Mouse (Mus musculus): Measurements from ENCODE around the gene Tmem211. TPM values are rescaled to one million over a fixed set of nuclear protein-coding genes. Genes with fewer than 3 reads are reported as not detected.

The Tmem211 gene
- polyA plus RNA-seq, 1 experiment from 2014 or later, result 0.46 TPM

GRCm38 (mm10) chr5:113190558-113190957, 36.2 kb upstream of the Tmem211 start:
- Histone ChIP-seq H3K4me2 (replicated peaks; ENCODE audit: low read depth) (no peak overlapping the region), H3K27ac (replicated peaks) (no peak overlapping the region), H3K27me3 (ENCODE audit: control insufficient read depth, insufficient read depth, low read length) (no peaks in the 10 kb centered on the region), H3K36me3 (ENCODE audit: control insufficient read depth, insufficient read depth, low read length) (no peaks in the 10 kb centered on the region), H3K9ac (ENCODE audit: low read length) (no peak overlapping the region), H3K4me1 (replicated peaks; ENCODE audit: control insufficient read depth, insufficient read depth) (no peaks in the 10 kb centered on the region), H3K4me3 (ENCODE audit: low read depth, low read length) (no peak overlapping the region), H3K9me3 (ENCODE audit: control insufficient read depth, low read length) (no peaks in the 10 kb centered on the region)
- DNase-seq (ENCODE audit: low spot score) (no peak), ATAC-seq (ENCODE audit: low FRiP score, low TSS enrichment) (no peak)
- 71% methylated on average over 14 of the region's 14 CpGs for WGBS
- TF ChIP-seq EP300 (optimal IDR thresholded peaks at IDR 0.05) (no peak), CTCF (IDR thresholded peaks at IDR 0.05; ENCODE audit: low read depth) (no peak)

GRCm38 (mm10) chr5:113191901-113192300, 34.8 kb upstream of the Tmem211 start:
- Histone ChIP-seq H3K4me1 (replicated peaks; ENCODE audit: control insufficient read depth, insufficient read depth) (no peaks in the 10 kb centered on the region), H3K27me3 (ENCODE audit: control insufficient read depth, insufficient read depth, low read length) (no peaks in the 10 kb centered on the region), H3K4me3 (ENCODE audit: low read depth, low read length) (no peak overlapping the region), H3K9me3 (ENCODE audit: control insufficient read depth, low read length) (no peaks in the 10 kb centered on the region), H3K36me3 (ENCODE audit: control insufficient read depth, insufficient read depth, low read length) (no peaks in the 10 kb centered on the region), H3K4me2 (replicated peaks; ENCODE audit: low read depth) (no peak overlapping the region), H3K9ac (ENCODE audit: low read length) (no peak overlapping the region), H3K27ac (replicated peaks) (no peak overlapping the region)
- TF ChIP-seq CTCF (IDR thresholded peaks at IDR 0.05; ENCODE audit: low read depth) (no peak), EP300 (optimal IDR thresholded peaks at IDR 0.05) (no peak)
- WGBS, result 75% methylated on average over 14 of the region's 14 CpGs
- ATAC-seq (ENCODE audit: low FRiP score, low TSS enrichment) (no peak), DNase-seq (ENCODE audit: low spot score) (no peak)

DNA sequence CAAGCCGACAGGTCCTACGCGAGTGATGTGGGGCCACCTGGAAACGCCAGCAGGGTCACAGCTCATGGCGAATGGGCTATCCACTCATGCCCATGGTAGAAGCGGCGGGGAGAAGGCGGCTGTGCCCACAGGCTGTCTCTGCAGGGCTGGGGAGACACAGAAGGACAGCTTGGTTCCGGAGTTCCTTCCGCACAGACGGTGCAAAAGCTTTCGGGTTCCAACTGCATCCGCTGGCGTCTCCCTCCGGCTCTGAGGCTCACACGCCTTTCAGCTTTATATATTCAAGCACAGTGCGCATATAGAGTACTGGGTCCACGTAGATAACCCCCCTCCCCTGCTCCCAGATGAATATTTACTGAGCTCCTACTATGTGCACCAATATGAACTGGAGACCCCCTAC, 32.9 kb upstream of the Tmem211 start:
- H3K27ac ChIP-seq (replicated peaks), result no peak overlapping the region
- no peak overlapping the region for H3K4me3 ChIP-seq (ENCODE audit: low read depth, low read length)
- H3K9ac ChIP-seq (ENCODE audit: low read length), result no peak overlapping the region
- no peaks in the 10 kb centered on the region for H3K4me1 ChIP-seq (replicated peaks; ENCODE audit: control insufficient read depth, insufficient read depth)
- TF ChIP-seq CTCF (IDR thresholded peaks at IDR 0.05; ENCODE audit: low read depth) (no peak), EP300 (optimal IDR thresholded peaks at IDR 0.05) (no peak)
- no peaks in the 10 kb centered on the region for H3K9me3 ChIP-seq (ENCODE audit: control insufficient read depth, low read length)
- H3K27me3 ChIP-seq (ENCODE audit: control insufficient read depth, insufficient read depth, low read length), result no peaks in the 10 kb centered on the region
- DNase-seq (ENCODE audit: low spot score), result no peak
- no peak for ATAC-seq (ENCODE audit: low FRiP score, low TSS enrichment)
- H3K36me3 ChIP-seq (ENCODE audit: control insufficient read depth, insufficient read depth, low read length), result no peaks in the 10 kb centered on the region
- H3K4me2 ChIP-seq (replicated peaks; ENCODE audit: low read depth), result no peak overlapping the region
- WGBS, result 91% methylated on average over 18 of the region's 18 CpGs

- no peak overlapping the region for H3K4me3 ChIP-seq (ENCODE audit: low read depth, low read length)
- no peaks in the 10 kb centered on the region for H3K9me3 ChIP-seq (ENCODE audit: control insufficient read depth, low read length)
- H3K9ac ChIP-seq (ENCODE audit: low read length), result no peak overlapping the region
- ATAC-seq (ENCODE audit: low FRiP score, low TSS enrichment), result no peak
- H3K27ac ChIP-seq (replicated peaks), result no peak overlapping the region
- no peaks in the 10 kb centered on the region for H3K36me3 ChIP-seq (ENCODE audit: control insufficient read depth, insufficient read depth, low read length)
- no peak for DNase-seq (ENCODE audit: low spot score)
- 71% methylated on average over 12 of the region's 12 CpGs for WGBS
- TF ChIP-seq EP300 (optimal IDR thresholded peaks at IDR 0.05), result no peak
- TF ChIP-seq CTCF (IDR thresholded peaks at IDR 0.05; ENCODE audit: low read depth), result no peak
- H3K4me1 ChIP-seq (replicated peaks; ENCODE audit: control insufficient read depth, insufficient read depth), result no peaks in the 10 kb centered on the region
- H3K4me2 ChIP-seq (replicated peaks; ENCODE audit: low read depth), result no peak overlapping the region
- H3K27me3 ChIP-seq (ENCODE audit: control insufficient read depth, insufficient read depth, low read length), result no peaks in the 10 kb centered on the region
Measured at GRCm38 (mm10) chr5:113195451-113195850, 31.3 kb upstream of the Tmem211 start.

- no peak overlapping the region for H3K4me3 ChIP-seq (ENCODE audit: low read depth, low read length)
- H3K4me1 ChIP-seq (replicated peaks; ENCODE audit: control insufficient read depth, insufficient read depth), result no peaks in the 10 kb centered on the region
- H3K4me2 ChIP-seq (replicated peaks; ENCODE audit: low read depth), result no peak overlapping the region
- H3K9ac ChIP-seq (ENCODE audit: low read length), result no peak overlapping the region
- WGBS, result 94% methylated on average over 6 of the region's 6 CpGs
- ATAC-seq (ENCODE audit: low FRiP score, low TSS enrichment), result no peak
- no peaks in the 10 kb centered on the region for H3K9me3 ChIP-seq (ENCODE audit: control insufficient read depth, low read length)
- no peak for TF ChIP-seq CTCF (IDR thresholded peaks at IDR 0.05; ENCODE audit: low read depth)
- no peak for TF ChIP-seq EP300 (optimal IDR thresholded peaks at IDR 0.05)
- H3K27me3 ChIP-seq (ENCODE audit: control insufficient read depth, insufficient read depth, low read length), result no peaks in the 10 kb centered on the region
- H3K36me3 ChIP-seq (ENCODE audit: control insufficient read depth, insufficient read depth, low read length), result no peaks in the 10 kb centered on the region
- H3K27ac ChIP-seq (replicated peaks), result no peak overlapping the region
- no peak for DNase-seq (ENCODE audit: low spot score)
Measured at GRCm38 (mm10) chr5:113195907-113196306, 30.8 kb upstream of the Tmem211 start.

GRCm38 (mm10) chr5:113196916-113197794, 29.6 kb upstream of the Tmem211 start:
- TF ChIP-seq EP300 (optimal IDR thresholded peaks at IDR 0.05) (no peak), CTCF (IDR thresholded peaks at IDR 0.05; ENCODE audit: low read depth) (no peak)
- Histone ChIP-seq H3K4me3 (ENCODE audit: low read depth, low read length) (no peak overlapping the region), H3K27me3 (ENCODE audit: control insufficient read depth, insufficient read depth, low read length) (no peaks in the 10 kb centered on the region), H3K27ac (replicated peaks) (no peak overlapping the region; the same call in 1 of the 2 replicates), H3K36me3 (ENCODE audit: control insufficient read depth, insufficient read depth, low read length) (no peaks in the 10 kb centered on the region), H3K4me2 (replicated peaks; ENCODE audit: low read depth) (no peak overlapping the region), H3K9ac (ENCODE audit: low read length) (no peak overlapping the region), H3K9me3 (ENCODE audit: control insufficient read depth, low read length) (no peaks in the 10 kb centered on the region), H3K4me1 (replicated peaks; ENCODE audit: control insufficient read depth, insufficient read depth) (no peaks in the 10 kb centered on the region)
- ATAC-seq (ENCODE audit: low FRiP score, low TSS enrichment), result no peak
- DNase-seq (ENCODE audit: low spot score), result no peak
- 46% methylated on average over 9 of the region's 9 CpGs for WGBS
